Mouse (Mus musculus) lung, adult 2 months (tissue): Measurements from ENCODE around the gene Hpf1. TPM values are rescaled to one million over a fixed set of nuclear protein-coding genes. Genes with fewer than 3 reads are reported as not detected.

Experiments
- DNase-seq: peaks from one replicate; pipeline ENCODE4 v3.0.0; 2022
- H3K4me1 ChIP-seq: fragments of 200-500 bp; 2 replicates; pipeline ENCODE4 v1.6.1; 2011; ENCODE audit warnings: low read length; ENCODE audit not compliant: control insufficient read depth, insufficient read depth
- H3K4me3 ChIP-seq: fragments of 200-500 bp; replicated peaks from 2 replicates; pipeline ENCODE3; 2011; ENCODE audit warnings: low read depth, mild to moderate bottlenecking, control low read depth, low read length; ENCODE audit errors: extremely low read depth
- CTCF ChIP-seq: fragments of 200-500 bp; IDR thresholded peaks from 2 replicates; pipeline ENCODE4 v1.5.1; 2011; ENCODE audit warnings: mild to moderate bottlenecking, low read length, control low read depth; ENCODE audit not compliant: insufficient read depth
- POLR2A ChIP-seq: fragments of 200-500 bp; IDR thresholded peaks from 2 replicates; pipeline ENCODE4 v1.6.1; 2011; ENCODE audit warnings: low read depth, mild to moderate bottlenecking, control low read depth, low read length, borderline replicate concordance; ENCODE audit errors: extremely low read depth
- WGBS: fragments of 180-500 bp; shearing (Covaris S2); methylation state at CpG from one replicate; pipeline ENCODE4 v1.1.7; 2018; 5-methylcytosine and 5-hydroxymethylcytosine counted together
- polyA plus RNA-seq: library from polyadenylated mRNA; depleted of rRNA; stranded (reverse); fragments of >200 nt; gene quantifications from 2 replicates; pipeline ENCODE4 v1.2.3, GENCODE M21; 2012

Hpf1 gene
- polyA plus RNA-seq, 1 experiment = 8.3 TPM

DNA sequence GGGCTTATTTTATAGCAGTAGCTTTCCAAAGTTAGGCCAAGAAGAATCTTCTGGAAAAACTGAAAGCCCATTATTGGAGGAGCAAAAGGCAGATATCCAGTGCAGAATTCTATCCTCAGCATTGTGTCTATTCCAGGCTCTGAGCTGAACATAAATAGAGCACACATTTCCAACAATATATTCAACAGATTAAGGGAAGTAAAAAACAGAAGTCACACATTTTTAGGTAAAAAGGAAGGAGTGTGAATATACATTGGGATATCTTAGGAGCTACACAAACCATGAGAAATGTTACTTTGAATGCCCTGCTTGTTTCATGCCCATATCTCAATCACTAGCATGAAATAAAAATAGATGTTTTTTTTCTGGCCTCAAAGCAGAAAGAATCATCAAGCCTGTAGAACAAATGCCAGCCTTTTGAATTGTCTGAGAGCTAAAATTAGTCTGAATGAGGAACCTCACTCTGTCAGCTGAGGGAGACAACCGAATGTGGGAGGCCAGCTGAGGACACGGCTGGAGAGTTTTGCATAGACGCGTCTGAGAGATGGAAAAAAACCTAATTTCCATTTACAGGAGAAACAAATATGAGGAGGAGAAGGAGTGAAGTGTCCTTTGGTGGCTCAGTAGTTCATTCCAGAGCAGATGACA, 22.6 kb upstream of the Hpf1 start:
- Histone ChIP-seq H3K4me1 (no peaks in the 10 kb centered on the region), H3K4me3 (no peak overlapping the region)
- DNase-seq = no peak
- WGBS = 55% methylated on average over 4 of the region's 4 CpGs
- TF ChIP-seq POLR2A (no peak), CTCF (no peak)

GRCm38 (mm10) chr8:60868236-60868965, 21.8 kb upstream of the Hpf1 start:
- H3K4me3 ChIP-seq = no peak overlapping the region
- DNase-seq = no peak
- TF ChIP-seq CTCF (no peak), POLR2A (no peak)
- 81% methylated on average over 4 of the region's 4 CpGs for WGBS
- H3K4me1 ChIP-seq = no peaks in the 10 kb centered on the region

DNA sequence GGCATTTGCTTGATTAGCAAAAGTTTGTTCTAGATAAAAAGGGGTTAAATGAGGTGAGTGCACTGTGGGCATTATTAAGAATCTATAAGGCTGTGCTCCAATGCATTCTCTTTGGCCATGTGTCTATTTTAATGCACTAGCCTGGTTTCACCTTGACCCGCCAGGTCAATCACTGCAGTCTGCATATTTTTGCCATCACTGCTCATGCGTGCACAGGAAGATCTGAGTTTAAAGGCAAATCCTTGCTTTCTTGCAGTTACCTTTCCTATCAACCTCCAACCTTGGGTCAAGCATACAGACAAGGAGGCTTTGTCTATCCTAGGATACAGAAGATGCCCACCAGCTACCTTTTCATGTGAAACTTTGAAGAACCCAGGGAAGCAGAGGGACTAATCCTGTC, 20.5 kb upstream of the Hpf1 start:
- TF ChIP-seq POLR2A = no peak
- TF ChIP-seq CTCF = no peak

GRCm38 (mm10) chr8:60870231-60871193, 19.7 kb upstream of the Hpf1 start:
- WGBS = 70% methylated on average over 13 of the region's 13 CpGs
- TF ChIP-seq POLR2A (no peak), CTCF (no peak)
- DNase-seq = no peak
- no peaks in the 10 kb centered on the region for H3K4me1 ChIP-seq
- no peak overlapping the region for H3K4me3 ChIP-seq

More for the DNA sequence above, 20.5 kb upstream of the Hpf1 start:
- Histone ChIP-seq H3K4me3 (no peak overlapping the region), H3K4me1 (no peaks in the 10 kb centered on the region)
- no peak for DNase-seq
- 86% methylated on average over 2 of the region's 2 CpGs for WGBS

GRCm38 (mm10) chr8:60878617-60879016, 11.6 kb upstream of the Hpf1 start:
- 67% methylated on average over 2 of the region's 2 CpGs for WGBS
- no peak overlapping the region for H3K4me3 ChIP-seq
- TF ChIP-seq POLR2A (no peak), CTCF (no peak)

DNA sequence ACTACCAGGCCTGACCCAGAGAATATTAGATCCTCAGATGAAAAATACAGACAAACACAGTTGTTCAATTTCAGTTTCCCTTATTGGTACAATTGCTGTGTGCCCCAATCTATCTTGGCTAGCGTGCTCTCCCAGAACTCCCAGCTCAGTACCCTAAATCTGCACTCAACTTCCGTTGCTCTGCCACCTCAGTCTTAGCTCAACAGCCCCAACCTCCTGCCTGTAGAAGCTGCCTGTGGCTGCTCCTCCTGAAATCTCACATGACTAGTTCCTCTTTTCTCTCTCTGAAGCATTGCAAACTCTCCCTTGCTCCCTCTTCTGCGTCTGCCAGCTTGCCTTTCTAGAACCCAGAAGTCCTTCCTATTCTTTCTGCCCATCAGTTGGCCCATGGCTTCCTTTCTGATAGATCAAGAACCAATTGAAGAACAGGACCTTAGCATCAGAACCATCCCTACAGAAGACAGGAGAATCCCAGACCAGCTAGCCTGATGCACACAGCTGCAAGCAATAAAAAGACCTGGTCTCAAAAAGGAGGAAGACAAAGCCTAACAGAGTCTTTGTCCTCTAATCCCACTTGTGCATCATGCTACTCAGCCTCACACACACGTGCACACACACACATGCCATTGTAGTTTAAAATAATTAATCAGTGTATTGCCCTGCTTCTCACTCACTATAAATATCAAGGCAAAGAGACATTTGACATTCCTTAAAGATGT, 6.6 kb upstream of the Hpf1 start:
- H3K4me1 ChIP-seq = no peaks in the 10 kb centered on the region
- TF ChIP-seq POLR2A (no peak), CTCF (no peak)
- DNase-seq = no peak
- H3K4me3 ChIP-seq = no peak overlapping the region
- WGBS = 67% methylated on average over 4 of the region's 4 CpGs

More at GRCm38 (mm10) chr8:60878617-60879016, 11.6 kb upstream of the Hpf1 start:
- no peak for DNase-seq
- no peaks in the 10 kb centered on the region for H3K4me1 ChIP-seq

DNA sequence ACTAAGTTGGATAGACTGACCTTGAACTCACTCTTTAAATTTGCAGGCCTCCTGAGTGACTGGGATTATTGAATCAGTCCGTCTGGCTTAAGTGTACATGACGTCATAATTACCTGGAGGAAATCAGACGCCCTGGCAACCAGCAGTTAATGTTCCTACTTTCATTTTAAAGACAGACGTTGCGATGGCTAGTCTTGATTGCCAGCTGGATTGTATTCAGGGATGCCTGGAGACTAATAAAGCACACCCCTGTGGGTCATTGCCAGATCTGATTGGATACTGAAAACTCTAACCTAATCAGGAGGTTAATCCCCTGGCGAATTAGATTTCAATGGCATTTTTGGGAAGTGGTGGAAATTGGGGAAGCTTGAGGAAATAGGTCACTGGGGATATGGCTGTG, 3.5 kb upstream of the Hpf1 start:
- DNase-seq = no peak
- H3K4me3 ChIP-seq = no peak overlapping the region
- WGBS = 43% methylated on average over 6 of the region's 6 CpGs
- TF ChIP-seq POLR2A = no peak
- no peak for TF ChIP-seq CTCF
- H3K4me1 ChIP-seq = peaks cover 7% of the 10 kb centered on the region

DNA sequence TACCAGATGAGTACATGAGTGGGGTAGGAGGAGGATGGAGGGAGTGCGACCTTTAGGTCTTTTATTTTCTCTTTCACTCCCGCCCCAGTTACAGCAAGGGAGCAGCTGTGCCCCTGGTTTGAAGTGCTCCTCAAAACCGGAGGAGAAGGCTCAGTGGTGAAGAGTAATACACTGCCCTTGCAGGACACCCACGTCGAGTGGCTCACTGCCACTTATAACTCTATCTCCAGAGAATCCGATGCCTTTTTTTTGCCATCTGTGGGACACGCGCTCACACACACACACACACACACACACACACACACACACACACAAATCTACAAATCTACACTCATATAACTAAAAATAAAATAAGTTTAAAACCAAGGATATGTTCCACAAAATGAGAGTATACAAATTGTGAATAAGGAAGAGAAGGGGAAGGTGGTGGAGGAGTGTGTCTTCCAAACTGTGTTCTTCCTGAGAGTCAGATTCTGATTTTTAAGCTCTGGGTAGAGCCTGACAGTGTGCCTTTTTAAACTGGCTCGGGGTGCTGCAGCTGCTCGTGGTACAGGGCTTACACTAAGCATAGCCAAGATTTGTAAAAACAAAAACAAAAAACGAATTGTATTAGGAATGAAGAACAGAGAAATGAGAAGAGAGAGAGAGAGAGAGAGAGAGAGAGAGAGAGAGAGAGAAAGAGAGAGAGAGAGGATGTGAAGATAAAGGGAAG, 931 bp upstream of the Hpf1 start:
- WGBS = 61% methylated on average over 11 of the region's 11 CpGs
- Histone ChIP-seq H3K4me1 (peaks cover 8% of the 10 kb centered on the region), H3K4me3 (no peak overlapping the region)
- TF ChIP-seq CTCF (no peak), POLR2A (no peak)
- no peak for DNase-seq

DNA sequence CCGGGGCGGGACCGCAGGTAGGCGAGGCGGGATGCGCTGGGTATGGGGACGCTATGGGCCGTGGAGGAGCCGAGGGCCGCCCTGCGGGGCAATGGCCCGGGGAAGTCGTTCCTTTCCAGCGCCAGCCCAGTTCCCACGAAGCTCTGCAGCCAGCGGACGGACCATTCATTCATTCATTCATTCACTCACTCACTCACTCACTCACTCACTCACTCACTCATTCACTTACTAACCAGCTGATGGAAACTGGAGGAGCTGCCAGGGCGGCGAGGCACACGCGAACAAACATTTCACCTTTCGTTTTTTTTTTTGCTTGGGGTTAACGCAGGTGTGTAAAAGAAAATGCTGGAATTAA, 279 bp downstream of the Hpf1 start:
- DNase-seq = no peak
- H3K4me3 ChIP-seq = peak overlapping the region; percentile 82
- 1% methylated on average over 23 of the region's 23 CpGs for WGBS
- peaks cover 8% of the 10 kb centered on the region for H3K4me1 ChIP-seq
- no peak for TF ChIP-seq POLR2A
- TF ChIP-seq CTCF = no peak
